Mouse (Mus musculus) frontal cortex, postnatal 14 days (tissue): ENCODE measurements at regions not wholly inside any gene's neighbourhood (a gene's known extent, or its start where the extent isn't known, plus 50 kb on each side); places are given as distances from the start of the nearest gene placed in this dataset.

Experiments used
- DNase-seq, 2 experiments: peaks; one replicate each; pipeline ENCODE4 v3.0.0; 2022; ENCODE audit warnings: low spot score in 2 of 2

DNA sequence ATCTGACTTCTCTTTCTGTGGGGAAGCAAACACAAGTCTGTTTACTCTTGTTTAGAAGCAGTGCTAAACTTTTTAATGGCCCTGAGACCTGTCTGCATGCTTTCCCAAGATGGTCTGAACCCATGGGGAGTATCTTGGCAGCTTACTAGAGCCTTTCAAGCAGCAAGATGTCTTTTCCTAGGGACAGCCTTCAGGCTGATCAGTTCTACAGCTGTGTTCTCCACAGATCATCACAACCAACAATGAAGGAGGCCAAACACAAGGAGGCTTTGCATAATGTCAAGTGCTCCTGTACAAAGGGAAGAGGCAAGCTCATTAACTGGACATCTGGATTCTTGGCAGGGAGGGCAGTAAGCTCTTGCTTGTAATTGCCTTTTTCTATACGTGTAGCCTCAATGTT lies 641.0 kb downstream of the Nedd1 start:
- DNase-seq: no peak

DNA sequence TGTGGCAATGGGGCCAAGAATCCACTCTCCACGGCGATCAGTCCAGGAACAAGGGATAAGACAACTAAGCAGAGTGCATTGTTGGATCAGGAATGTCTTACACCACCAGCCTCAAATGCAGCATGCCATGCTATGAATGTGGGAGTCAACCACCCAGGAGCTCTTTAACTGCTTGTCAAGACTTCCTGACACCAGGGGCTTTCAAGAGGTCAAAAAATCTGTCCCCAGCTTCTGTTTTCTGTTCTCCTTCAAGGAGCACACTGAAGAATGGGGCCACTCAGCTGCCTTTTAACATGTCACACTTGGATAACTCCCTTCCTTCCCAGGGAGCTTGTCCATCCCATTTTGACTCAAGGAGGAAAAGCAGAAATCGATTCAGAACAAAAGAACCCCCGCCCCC lies 642.8 kb downstream of the Nedd1 start:
- DNase-seq: no peak

DNA sequence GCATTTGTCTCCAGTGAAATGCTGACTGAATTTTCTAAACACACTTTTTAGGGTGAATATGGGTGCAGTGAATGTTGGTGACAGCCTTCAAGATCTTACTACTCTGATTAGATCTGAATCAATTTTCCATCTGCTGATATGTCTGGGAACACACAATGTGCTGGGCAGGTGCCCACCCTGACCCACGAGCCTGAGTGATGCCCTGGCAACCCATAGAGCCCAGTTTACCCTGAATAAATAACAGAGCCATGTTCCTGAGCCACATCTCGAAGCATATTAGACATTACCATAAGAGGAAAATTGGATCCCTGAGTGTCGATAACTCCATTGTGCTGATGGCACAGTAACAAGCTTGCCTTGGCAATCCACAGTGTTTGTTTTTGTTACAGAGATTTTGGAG lies 644.9 kb downstream of the Nedd1 start:
- DNase-seq: no peak

DNA sequence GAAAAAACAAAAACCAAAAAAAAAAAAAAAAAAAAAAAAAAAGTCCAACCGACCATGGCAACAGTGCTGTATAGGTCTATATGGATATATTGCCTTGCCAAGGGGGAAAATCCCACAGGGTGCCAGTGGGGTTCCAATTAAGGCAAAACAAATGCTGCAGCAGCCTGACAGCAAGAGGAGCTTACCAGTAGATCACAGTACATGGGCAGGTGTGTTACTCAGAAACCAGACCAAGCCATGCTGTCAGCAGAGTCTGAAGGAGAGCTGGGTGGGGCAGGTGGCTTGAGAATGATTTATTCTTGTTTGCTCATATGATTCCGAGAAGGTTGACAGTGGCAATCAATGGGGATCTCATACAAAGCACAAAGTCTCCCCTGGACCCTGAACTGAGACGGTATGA lies 645.5 kb downstream of the Nedd1 start:
- no peak for DNase-seq

DNA sequence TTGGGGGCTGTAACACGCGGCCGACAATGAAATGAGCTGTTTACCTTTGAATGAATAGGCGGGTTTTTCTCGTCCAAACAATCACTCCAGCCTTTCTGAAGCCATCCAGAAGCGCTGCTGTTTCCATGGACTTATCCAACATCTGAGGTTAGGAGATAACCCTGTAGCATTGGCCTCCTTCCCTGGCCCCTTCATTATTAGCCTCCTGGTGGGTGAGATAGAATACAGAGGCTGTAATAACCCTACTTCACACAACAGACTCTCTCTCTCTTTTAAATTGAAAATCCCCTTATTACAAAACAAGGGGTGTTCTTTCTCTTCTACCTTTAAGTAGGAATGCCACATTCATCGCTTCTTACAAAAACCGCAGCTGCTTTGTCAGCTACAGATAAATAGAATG lies 646.8 kb downstream of the Nedd1 start:
- no peak for DNase-seq

DNA sequence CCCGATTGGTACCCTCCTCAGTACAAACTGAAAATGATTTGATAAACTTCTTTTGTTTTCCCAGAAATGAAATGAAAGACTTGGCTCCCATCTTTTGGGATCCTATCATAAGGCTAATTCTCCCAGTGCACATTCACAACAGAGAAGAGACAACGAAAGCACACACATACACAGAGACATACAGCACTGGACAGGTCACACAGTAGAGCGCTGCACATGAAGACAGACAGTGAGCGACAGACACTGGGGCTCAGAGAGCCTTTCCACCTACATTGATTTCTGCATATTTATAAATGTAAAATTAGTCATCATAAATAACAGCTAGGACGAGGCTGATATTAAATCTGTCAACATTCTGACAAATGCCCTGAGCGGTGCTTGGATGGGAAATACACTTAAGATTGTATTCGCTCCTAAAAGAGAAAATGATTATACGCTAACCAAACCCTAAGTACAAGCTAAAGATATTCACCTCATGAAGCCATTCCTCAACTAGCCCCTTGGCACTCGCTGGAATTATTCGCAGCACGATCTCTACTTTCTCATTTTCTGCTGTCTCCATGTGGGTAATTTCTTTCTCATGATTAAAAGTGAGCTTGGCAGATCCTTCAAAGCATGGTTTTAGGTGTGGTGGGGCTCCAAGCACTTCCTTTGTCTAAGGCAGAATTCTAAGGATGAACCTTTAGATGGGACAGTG lies 647.4 kb downstream of the Nedd1 start:
- no peak for DNase-seq

DNA sequence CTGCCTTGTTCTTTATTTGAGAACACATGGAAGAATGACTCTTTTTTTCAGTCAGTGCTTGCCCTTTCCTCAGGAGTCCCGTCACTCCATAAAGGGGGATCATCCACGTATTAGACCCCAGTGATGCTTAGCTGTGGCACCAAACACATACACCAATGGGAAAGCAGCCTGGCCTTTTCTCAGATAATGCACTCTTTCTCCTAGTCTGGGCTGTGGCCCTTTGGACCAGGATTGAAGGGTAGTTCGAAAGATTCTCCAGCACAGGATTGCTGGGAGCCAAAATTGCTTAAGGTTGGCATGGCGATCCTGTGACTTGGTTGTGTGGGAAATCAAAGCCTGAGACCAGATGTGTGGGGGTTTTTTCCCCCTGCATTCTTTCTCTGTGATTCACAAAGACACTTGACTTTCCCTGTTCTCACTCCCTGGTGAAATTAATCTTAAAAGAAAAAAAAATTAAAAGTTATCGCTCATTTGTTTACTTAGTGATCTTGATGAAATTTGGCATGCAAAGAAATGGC lies 648.3 kb downstream of the Nedd1 start:
- no peak for DNase-seq

DNA sequence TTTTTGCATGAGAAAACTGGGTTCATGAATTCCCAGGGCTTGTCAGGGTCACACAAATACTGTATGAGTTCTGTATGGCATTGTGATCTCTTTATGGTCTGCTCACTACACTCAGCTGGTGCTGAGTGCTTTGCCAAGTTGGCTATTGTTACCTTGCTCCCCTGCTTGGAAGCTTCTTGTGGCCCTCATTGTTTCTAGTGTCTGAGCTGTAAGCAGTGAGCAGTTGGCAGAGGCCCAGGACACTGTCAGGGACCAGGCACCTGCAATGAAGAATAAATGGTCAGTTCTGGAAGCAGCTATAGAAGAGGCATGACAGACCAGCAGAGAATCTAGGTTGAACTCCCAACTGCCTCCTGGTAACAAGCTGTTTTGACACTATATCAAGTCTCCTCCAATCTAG lies 677.4 kb downstream of the Nedd1 start:
- DNase-seq: no peak

DNA sequence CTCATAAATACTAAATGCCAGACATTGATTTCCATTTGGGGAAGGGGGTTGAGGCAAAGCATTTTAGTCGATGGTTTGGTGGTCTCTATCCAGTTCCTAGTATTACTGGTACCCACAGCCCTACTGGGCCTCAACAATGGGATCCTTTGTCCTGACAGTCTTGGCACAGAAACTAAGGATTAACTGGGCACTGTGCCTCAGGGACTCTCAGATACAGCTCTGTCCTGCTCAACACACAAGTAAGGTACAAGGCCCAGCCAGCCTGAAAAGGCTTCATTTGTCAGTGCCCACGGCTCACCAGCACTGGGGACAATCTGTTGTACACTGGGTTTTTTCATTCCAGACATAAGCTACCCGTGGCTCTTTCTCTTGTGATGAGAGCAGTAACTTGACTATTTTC lies 686.0 kb downstream of the Nedd1 start:
- peak; percentile 17 to 29 for DNase-seq

DNA sequence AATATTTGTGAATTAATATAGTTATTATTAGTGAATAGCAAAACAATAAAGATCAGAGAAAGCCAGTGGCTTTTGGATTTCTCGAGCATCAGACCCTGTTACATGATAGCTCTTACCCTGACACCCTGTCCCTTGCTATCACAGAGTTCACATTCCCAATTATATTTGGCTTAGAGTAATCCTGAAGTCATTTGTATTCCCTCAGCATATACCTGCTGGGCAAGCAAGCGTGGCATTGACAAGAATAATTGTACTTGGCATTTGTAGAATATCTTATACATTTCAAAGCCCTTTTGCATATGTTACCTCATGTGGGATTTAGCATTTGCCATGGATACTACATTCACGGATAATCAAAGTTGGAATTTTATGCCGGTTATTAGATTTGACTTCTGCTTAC lies 692.0 kb downstream of the Nedd1 start:
- no peak for DNase-seq

DNA sequence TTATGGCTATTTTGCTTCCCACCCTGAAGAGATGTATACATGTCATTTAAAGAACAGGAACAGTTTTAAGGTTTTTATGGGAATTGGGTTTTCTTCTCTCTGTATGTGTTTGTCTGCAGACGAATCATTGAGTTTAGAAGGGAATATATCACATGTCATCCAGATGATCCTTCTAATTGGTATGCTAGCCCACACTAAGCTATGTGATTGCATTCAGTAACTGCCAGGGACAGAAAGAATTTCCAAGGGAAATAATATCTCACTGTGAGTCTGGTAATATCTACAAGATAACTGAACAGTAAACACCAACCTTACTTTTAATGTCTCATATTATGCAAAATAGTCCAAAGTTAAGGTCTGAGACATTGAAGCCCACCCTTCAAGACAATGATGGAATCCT lies 698.0 kb downstream of the Nedd1 start:
- DNase-seq: no peak

DNA sequence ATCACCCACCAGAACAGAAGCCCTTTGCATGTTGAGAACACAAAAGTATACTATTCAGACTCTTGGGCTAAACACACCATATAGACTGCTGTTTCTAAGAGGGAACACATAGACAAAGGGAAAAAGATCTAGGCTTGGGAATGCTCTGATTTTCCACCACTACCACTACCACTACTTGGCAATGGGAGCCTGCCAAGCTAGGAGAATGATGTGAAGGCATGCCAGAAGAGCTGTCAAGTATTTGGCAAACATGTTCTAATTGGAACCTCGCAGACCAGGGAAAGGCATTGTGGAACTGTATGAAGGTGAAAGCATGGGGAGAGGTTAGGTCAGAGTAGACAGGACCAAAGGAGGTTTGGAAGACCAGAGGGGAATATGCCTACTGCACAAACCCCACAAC lies 701.2 kb downstream of the Nedd1 start:
- DNase-seq: no peak

DNA sequence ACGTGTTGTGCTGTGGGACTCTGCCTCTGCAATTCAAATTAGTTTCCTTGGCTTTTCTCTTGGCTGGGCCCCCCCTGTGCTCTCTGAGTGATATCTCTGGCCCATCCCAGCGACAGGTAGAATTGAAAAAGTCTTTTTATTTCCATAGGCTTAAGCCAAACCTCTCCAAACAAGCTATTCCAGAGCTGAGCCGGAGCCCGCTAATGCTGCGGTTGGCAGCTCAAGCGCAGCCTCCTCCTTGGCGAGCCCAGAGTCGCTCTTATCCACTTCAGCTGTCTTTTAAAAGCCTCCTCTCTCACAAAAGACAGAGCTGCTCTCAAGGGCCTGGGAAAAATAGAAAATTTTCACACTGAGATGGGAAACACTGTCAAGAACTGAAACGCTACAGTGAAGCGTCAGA lies 712.7 kb downstream of the Nedd1 start:
- DNase-seq: no peak

DNA sequence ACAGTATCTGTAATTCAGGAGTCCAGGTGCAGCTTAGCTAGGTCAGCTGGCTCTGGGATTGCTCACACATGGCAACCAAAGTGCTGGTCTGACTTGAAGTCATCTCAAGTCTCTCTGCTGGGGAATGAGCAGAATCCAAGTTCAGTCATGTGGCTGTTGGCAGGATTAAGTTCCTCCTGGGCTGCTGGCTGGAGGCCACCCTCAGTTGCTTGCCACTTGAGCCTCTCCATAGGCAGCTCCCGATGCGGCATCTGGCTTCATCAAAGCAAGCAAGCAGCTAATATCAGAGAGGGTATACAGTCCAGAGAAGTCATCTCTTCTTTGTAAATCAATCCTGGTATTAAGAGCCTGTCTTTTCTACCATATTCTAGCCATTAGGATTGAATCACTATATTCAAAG lies 714.3 kb downstream of the Nedd1 start:
- no peak for DNase-seq

DNA sequence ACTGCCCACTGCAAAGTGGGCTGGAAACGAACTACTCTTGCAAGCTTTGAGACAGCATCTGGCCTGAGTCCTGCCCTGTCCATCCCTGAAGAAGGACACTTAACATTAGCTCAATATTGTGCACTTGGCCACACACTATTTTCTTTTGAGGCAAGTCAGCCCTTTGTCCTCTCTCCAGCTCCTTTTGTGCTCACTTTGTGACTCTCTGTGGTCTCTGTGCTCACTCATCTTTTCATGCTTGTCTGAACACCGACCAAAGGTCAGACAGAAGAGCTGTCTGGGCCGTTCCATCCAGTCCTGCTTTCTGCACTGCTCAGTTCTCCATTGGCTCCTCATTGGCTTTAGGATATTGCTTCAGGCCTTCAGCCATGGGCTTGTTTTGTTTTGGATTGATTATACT lies 715.8 kb downstream of the Nedd1 start:
- no peak for DNase-seq

DNA sequence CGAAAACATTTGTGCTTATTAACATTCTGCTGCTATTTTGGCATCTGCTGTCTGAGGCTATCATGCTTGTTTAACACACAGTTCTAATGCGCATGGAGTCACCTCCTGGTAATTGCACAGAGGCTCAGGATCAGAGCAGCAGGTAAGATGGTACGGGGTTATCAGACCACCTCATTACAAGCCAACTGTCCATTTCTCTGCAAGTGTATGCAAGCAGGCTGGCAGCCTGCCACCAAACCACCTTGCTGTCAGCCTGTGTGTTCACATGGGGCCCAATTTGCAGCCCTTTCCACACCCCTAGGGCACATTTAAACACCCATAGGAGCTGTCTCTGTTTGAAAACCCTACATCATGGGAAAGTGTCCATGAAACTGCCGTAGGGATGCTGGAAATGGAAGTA lies 731.2 kb downstream of the Nedd1 start:
- no peak for DNase-seq

DNA sequence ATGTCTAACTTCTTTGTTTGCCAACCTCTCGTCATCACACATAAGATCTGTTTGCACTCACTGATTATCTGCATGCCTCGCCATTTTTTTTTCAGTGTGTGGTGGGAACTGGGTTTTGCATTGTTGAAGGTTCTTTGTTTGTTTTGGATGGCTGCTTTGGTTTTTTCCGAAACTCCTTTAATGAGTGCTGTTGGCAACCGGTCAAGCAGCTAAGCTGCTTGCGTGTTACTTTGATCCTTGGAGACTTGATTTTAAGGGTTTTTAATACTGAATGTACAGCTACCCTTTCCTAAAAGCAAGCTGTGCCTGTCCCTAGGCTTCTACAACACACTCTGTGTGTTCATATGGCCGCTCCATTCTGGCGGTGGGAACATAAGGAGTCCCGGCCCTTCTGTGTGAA lies 733.9 kb downstream of the Nedd1 start:
- no peak for DNase-seq

DNA sequence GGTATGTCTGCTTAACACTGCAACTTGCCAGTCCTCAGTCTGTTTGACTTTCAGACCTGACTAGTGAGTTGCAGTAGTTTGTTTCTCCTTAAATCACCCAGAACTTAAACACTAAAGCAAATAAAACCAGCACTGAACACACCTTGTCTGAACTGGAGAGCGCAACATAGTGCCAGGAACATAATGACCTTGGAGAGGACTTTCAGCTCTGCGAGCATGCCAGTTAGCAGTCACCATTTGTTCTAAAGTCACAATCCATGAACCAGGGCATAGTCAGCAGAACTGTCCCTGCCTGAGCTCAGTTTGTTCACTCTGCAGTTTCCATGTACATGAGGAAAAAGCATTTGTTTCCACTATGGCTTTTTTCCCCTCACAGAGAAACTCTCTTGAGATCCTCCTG lies 742.4 kb downstream of the Nedd1 start:
- DNase-seq: no peak

DNA sequence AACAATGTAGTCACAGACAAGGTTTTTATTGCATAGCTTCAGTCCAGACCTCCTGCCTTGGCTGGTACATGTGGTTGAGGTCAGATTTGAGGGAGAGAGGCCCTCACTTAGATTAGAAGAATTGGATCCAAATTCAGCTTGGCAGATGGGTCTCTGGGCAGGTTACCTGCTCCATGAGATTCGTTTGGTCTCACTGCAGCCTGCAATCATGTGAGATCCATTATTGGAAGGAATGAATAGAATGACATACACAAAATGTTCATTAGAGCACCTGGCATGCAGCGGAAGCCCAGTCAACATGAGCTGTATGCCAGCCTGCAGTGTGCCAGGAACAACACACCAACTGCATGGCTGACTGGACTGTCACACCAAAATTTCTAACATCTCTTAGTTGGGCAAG lies 750.3 kb downstream of the Nedd1 start:
- DNase-seq: no peak

DNA sequence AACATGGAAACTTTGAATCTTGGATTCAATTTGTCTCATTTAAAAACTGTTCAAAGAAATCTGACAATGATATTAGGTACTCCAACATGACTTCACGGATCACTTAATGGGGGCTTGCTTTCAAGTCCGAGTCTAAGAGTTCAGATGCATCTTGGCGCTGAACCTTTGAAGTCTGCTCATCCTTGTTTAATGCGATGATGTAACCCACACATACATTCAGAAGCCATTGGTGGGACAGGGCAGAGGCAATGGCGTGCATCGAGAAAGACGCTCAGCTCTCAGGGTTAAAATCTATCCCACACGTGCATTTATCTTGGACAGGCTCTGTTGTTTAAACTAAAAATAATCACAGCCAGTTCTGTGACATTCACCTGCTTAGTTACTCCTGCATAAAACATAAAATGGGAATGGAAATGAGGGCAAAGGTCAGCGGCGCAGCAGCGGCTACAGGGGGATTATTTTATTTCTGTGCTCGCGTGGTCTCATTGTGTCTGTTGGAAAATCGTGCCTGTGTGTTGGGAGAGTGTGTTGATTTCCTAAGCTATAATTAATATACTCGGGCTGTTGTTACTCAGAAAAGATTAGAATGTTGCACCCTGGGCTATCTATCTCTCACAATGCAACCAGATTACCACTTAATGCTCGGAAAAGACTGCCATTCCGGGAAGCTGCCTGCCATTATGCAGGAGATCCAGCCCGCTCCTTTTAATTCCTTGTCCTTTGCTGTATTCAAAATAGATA lies 754.5 kb downstream of the Nedd1 start:
- no peak for DNase-seq

DNA sequence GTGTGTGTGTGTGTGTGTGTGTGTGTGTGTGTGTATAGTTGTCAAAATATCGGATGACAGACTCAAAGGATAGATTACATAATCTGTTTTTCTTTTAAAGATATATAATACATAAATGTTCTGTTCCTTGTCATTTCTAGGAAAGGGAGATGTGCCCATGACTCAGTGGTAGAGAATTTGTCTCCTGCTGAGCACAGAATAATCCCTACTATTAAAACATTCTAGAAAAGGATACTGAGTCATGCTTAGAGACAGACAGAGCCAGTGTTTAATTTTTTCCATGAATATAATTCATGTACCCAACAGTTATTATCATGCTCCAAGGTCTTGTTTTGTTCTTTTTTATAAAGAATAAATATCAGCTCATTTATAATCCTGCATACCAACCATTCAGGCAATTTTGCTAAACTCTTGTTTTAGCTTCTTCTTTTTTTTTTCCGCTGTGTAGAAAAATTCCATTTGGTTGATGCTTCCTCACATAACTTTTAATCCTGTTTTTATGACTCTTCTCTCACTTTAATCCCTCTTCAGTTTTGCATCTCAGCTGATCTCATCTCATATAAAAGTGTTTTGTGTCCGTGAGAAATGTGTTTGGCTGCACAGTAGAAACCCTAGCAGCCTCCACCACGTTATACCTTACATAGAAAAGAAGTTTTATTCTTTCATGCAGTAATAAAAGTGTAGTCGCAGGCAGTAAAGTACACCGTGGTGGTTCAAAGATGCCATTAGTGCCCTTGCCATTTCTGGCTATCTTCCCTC lies 762.3 kb downstream of the Nedd1 start:
- DNase-seq: no peak

DNA sequence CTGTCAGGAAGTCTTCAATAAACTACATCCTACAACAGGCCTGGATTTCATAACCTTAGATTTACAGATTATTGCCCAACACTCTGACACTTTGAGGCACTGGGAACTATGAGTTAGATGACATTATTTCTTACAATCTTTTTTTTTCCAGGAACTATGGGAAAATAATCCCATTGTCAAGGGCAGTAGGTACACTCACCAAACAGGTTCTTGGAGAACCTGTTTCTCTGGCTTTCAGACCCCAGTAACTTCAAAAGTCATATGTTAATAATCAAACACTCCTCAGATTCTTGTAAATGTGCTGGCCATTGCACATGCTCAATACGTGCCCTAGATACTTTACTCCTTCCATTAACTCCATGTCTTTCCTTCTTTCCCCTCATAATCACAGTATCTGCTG lies 769.1 kb downstream of the Nedd1 start:
- DNase-seq: no peak

DNA sequence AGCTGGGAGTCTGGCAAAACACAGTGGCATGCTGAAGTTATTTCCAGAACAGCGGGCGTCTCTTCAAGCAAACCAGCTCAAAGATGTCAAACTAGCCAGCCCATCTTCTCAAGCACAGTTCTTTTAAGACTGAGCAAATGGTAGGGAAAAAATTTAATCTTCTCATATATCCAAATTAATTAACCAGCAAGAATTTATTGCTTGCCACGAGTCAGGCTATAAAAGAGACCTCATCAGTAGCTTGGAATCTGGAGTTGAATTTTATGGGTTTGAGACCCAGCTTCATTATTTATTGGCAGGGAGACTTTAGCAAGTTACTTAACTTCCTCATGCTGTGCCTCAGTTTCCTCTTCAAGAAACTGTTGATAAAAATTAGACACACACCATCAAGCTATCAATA lies 742.5 kb upstream of the Tmpo start:
- no peak for DNase-seq
